Mouse (Mus musculus): ENCODE results near the gene Ptger2.
"Not testable (repeated sequence)": the region's sequence is repeated elsewhere in the genome, so short reads cannot be mapped to it uniquely, and the experiment has no call there.

The Ptger2 gene

DNA sequence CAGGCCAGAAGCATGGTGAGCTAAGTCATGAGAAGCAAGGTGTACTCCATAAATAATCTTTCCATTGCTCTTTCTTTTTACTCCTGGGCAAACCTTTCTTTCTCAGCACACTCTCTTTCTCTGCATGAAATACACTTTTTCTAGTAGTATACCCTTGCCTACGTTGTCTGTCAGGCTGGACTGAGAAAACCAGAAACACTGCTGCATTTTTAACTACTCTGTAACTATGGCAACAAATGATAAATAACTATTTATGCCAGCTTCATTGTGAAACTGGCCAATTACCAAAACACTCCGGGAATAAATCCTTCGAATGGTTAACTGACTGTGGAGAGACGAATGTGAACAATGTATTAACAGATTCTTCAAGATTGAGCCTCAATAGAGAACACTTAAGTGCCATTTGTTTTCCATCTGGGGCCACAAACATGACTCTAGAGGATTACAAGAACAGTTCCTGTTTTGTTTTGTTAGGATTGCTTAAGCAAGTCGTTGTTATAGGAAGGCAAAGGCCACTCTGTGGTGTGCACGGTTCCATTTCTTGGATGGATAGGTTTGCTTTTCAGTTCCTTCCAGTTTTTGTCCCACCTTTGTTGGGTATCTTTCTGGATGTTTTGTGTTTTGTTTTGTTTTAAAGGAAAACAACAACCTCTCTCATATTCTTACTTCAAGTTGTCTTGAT, at the start of gene Ptger2:
TSS of gene Ptger2 (plus strand) at position 522 of the 682 bp plus-strand sequence.
- not testable (repeated sequence) for DNase-seq

DNA sequence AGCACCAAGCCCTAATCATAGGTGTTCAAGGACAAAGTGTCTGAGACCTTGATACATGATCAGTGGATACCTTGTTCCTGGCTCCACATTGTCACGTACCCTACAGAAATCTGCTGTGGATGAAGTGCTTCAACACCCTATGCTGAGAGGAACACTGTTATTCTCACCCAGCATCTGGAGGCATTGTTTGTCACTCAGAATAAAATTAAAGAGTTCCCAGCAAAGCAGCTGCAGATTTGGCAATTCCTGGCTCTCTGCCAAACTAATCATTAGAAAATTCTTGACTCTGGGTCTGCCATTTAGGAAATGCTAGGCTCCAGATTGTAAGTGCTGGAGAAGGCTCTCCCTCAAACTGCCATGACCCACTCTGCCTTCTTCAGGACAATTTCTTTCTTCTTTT, 27.2 kb upstream of the Ptger2 start:
- peak in 1 of 2 experiments; percentile 5 for DNase-seq

DNA sequence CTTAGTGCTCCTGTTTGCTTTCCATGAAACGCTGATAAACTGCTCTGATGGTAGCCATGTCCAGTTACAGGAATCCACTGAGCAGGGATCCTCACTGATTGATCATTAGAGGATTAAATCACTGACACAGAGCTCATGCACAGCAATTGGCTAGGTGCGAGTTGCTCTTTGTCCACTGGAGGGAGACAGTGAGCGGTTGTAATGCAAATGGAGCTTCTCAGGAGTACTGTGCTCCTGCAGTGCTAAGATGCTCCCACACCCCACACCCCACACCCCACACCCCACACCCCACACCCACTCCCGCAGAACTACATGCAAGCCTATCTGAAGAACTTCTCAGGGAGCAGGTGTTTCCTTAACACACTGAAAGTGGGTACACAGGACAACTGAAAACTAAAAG, 10.7 kb upstream of the Ptger2 start:
- DNase-seq: peak; percentile 37 to 50

GRCm38 (mm10) chr14:44979887-44980286, 8.1 kb upstream of the Ptger2 start:
- DNase-seq: no peak

- peak in 1 of 2 experiments; percentile 33 for DNase-seq
These were observed 6.5 kb upstream of the Ptger2 start for GRCm38 (mm10) chr14:44981490-44981889.

DNA sequence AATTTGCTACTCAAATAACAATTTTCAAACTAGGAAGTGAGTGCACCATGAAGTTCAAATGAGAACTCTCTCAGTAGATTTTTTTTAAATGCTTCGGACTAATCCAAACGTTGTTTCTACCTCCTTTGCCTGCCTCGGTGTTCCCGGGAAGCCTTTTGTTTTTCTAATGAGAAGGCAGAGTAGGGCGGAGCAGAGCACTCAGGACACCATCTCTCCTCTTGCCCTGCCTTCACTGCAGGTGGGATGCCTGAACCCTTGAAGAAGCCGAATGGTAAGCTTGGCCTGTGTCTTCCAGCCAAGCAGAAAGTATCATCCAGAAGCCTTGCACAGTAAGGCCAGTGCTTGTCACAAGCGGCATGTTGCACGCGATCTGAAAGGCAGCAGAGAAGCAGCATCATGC, 3.9 kb upstream of the Ptger2 start:
- DNase-seq: no peak

GRCm38 (mm10) chr14:44986248-44986647, 1.7 kb upstream of the Ptger2 start:
- DNase-seq: no peak

- DNase-seq: peak in 1 of 2 experiments; percentile 16
These were observed 541 bp downstream of the Ptger2 start for GRCm38 (mm10) chr14:44988456-44989016.

- DNase-seq: no peak
These were observed 1.2 kb downstream of the Ptger2 start for GRCm38 (mm10) chr14:44989017-44989721.

DNA sequence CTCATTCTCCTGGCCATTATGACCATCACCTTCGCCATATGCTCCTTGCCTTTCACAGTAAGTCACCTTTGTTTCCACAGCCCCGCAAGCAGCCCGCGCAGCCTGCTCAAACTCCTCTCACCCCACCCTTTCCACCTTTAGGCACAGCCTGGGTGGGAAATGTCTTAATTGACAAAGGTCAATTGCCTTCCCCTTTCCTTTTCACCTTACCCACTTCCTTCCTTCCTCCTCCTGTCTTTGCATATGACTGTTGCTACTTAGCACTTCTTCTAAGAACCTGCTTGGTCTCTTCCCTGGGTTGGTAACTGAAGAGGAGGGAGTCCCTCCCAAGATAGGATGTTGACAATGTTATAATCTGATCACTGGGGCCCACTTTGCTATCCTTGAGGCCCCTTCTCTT, 1.8 kb downstream of the Ptger2 start:
- DNase-seq: no peak

GRCm38 (mm10) chr14:44994337-44994736, 6.3 kb downstream of the Ptger2 start:
- DNase-seq: no peak

GRCm38 (mm10) chr14:45000086-45000769, 12.2 kb downstream of the Ptger2 start:
- DNase-seq: no peak

DNA sequence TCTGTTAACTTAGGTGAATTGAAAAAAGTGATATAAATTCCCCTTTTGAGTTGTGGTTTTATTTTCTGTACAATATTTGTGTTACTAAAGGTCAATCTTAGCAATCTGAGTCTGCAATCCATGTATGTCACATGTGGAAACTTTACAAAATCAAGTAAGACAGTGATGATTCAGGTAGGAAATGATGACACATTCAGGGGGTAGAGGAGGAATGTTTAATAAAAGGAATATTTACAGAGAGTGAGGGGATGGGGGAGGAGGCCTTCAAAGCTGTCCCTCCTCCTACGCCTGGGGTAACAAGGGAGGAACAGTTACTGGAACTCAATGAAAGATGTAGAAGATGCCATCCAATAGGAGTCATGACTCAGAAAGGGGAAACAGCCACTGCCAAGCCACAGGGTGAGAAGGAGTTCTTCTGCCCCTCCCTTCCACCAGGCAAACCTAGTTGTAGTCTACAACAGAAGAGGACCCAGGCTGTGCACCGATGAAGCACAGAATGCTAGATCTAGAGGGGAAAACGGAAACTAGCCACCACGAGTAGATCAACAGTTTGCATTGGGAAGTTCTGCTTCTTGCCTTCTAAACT, 17.8 kb downstream of the Ptger2 start:
- no peak for DNase-seq

- DNase-seq: no peak
These were observed 21.2 kb downstream of the Ptger2 start for GRCm38 (mm10) chr14:45009242-45009641.

GRCm38 (mm10) chr14:45011260-45011659, 23.3 kb downstream of the Ptger2 start:
- DNase-seq: no peak

GRCm38 (mm10) chr14:45011671-45012070, 23.7 kb downstream of the Ptger2 start:
- no peak for DNase-seq

DNA sequence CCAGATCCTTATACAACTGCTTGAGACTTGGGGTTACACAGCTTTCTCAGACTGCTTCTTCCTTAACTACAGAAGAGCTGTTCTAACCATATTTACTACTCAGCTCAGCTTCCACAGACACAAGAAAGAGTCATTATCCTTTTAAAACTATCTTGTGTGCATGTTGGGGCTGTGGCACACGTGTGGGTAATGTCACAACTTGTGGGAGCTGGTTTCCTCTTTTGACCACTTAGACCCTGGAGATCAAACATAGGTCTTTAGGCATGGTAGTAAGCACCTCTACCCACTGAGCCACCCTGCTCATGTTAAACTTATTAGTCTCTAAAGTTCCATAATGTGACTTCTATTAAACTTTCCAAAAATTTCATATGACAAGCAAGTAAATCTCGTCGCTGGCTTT, 33.6 kb downstream of the Ptger2 start:
- DNase-seq: no peak

DNA sequence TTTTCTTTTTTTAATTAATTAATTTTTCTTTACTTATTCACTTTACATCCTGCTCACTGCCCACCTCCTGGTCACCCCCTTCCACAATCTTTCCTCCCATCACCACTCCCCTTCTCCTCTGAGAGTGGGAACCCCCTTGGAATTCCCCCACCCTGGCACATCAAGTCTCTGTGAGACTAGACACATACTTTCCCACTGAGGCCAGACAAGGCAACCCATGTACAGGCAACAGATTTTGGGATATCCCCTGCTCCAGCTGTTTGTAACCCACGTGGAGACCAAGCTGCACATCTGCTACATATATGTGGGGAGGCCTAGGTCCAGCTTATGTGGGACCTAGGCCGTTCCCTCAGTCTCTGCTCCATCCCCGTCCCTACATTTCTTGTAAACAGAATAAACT, 46.3 kb downstream of the Ptger2 start:
- no peak for DNase-seq

GRCm38 (mm10) chr14:45036579-45036978, 48.6 kb downstream of the Ptger2 start:
- no peak for DNase-seq

DNA sequence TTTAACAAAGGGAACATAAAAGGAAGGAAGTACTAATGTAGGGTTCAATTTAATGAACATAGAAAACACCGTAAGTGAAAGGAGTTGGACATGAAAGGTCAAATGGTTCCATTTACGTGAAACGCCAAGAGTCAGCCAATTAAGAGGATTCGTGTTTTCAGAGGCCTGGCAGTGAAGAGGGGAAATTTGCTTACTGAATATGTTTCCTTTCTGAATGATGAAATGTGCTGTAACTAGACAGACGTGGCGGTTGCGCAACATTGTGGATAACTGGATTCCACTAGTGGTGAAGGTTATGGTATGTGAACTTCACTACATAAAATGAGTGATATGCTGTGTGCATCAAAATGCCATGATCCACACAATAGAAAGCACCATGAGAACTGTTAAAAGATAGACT, 50.1 kb downstream of the Ptger2 start:
- peak; percentile 19 to 22 for DNase-seq

DNA sequence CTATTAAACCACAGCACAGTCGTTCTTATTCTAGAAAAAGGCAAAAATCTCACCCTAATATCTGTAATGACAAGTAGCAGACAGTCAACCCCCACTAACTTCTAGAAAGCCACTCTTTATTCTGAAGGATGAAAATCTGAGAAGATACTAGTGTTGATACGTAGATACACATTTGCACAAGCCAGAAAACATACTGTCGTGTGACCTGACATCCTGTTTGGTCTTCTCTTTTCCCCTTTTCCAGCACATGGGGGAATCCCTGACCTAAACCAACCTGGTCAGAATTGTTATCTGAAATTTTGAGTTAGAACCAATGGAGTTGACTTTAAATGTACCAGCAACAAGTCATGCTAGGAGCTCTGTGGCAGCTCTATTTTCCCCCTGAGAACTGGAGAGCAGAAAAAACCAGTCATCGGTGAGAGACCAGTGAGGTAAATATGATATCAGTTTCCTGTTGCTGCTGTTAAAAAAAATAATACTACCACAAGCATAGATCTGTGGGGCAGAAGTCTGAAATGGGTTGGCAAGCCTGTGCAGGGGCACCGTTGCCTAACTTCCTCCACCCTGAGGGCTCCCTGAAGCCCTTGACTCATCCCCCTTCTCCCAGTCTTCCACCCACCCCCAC, 53.0 kb downstream of the Ptger2 start:
- no peak for DNase-seq

GRCm38 (mm10) chr14:45048128-45048527, 60.1 kb downstream of the Ptger2 start:
- no peak for DNase-seq
